Comparison of ENCODE assay signal across 8 mouse cellular contexts in the genomic region with DNA sequence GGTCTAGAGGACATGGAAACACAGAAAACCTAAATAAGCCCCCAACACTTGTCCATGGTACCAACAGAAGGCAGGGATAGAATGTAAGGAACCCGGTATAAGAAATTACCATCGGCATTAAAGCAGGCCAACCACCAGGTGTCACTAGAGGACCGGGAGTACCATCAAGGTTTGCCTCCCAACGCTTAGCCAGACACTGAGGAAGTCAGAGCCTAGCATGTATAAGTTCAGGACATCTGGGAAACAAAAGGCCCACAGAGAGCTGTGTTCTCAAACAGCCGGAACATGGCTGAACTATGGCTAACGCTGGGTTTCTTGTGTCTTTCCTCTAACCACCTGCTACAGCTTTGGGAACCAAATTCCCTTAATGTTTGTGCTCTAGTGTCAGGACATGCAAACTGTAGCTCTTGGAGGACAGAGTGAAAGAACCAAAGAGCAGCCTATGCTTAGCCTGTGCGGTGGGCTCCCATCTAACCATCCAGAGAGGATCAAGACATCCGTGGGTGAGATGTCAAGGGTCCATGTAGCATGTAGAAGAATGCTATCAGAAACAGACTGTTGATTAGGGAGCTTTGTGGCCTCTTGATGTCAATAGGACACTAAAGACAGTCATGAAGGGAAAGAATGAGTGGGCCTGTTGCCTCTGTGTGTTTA. TPM values are rescaled to one million over a fixed set of nuclear protein-coding genes. Genes with fewer than 3 reads are reported as not detected.
A peak's percentile ranks its signal among the peaks of the same experiment; 100 is the strongest.
DNase-seq lines count a peak whose midpoint lies in the region; ATAC-seq and TF ChIP-seq lines count a peak whose summit lies in the region.

No protein-coding gene starts in this region.

- peak; percentile 87 for TF ChIP-seq CTCF in cerebellum, adult 2 months (IDR thresholded peaks at IDR 0.05; ENCODE audit: borderline replicate concordance, insufficient read depth, low read depth, low read length)
- TF ChIP-seq CTCF in left cerebral cortex, adult 2 months (IDR thresholded peaks at IDR 0.05), result peak; percentile 82

- no peak for DNase-seq in cerebellum, adult 11-12 months
- DNase-seq in cerebellum, adult 2 months, result peak; percentile 39 to 58
- DNase-seq in forelimb bud, embryonic 11.5 days (ENCODE audit: low read depth, low spot score), result peak; percentile 85
- DNase-seq in left cerebral cortex, adult 2 months (ENCODE audit: extremely low spot score in 1 of 2, low spot score in 2 of 2), result peak; percentile 63 to 74
- peak; percentile 74 for DNase-seq in midbrain, embryonic 10.5 days (ENCODE audit: low spot score)
- DNase-seq in skeletal muscle tissue, adult 2 months (ENCODE audit: low read depth, low spot score), result peak; percentile 63

- 21% methylated on average over 8 of the region's 8 CpGs for WGBS in cerebellum, adult 2 months
- WGBS in hindbrain, embryonic 16.5 days, result 20% methylated on average over 8 of the region's 8 CpGs
- WGBS in midbrain, embryonic 10.5 days, result 29% methylated on average over 8 of the region's 8 CpGs

- no peak overlapping the region for H3K9ac ChIP-seq in hindbrain, embryonic 16.5 days (ENCODE audit: low read depth, low read length)

- no peaks in the 10 kb centered on the region for H3K4me1 ChIP-seq in cerebellum, adult 2 months (ENCODE audit: control insufficient read depth, insufficient read depth, low read length)
- no peaks in the 10 kb centered on the region for H3K4me1 ChIP-seq in hindbrain, embryonic 16.5 days (ENCODE audit: control insufficient read depth, insufficient read depth, low read depth, low read length)
- peaks cover 11% of the 10 kb centered on the region for H3K4me1 ChIP-seq in midbrain, embryonic 10.5 days

- TF ChIP-seq POLR2A in cerebellum, adult 2 months (IDR thresholded peaks at IDR 0.05; ENCODE audit: borderline replicate concordance, insufficient read depth, low read length), result no peak

- no peaks in the 10 kb centered on the region for H3K27me3 ChIP-seq in cerebellum, adult 2 months (ENCODE audit: control insufficient read depth, insufficient read depth, low read length)
- no peaks in the 10 kb centered on the region for H3K27me3 ChIP-seq in hindbrain, embryonic 16.5 days (replicated peaks; ENCODE audit: control insufficient read depth, insufficient read depth, low read length)
- peaks cover 33% of the 10 kb centered on the region for H3K27me3 ChIP-seq in midbrain, embryonic 10.5 days (ENCODE audit: low read depth, poor library complexity, severe bottlenecking)

- H3K27ac ChIP-seq in cerebellum, adult 2 months (ENCODE audit: insufficient read depth, low read length), result no peak overlapping the region
- no peak overlapping the region for H3K27ac ChIP-seq in hindbrain, embryonic 16.5 days (ENCODE audit: low read depth, low read length)
- H3K27ac ChIP-seq in left cerebral cortex, adult 2 months, result no peak overlapping the region
- 0 out of 2 replicates have a peak overlapping the region, but pooled peaks have one; percentile 17 for H3K27ac ChIP-seq in midbrain, embryonic 10.5 days (replicated peaks)

- ATAC-seq in cerebellum, adult (ENCODE audit: insufficient number of reproducible peaks, low FRiP score, low TSS enrichment), result peak; percentile 56; the same call in 1 of the 2 replicates
- peak; percentile 60 for ATAC-seq in hindbrain, embryonic 16.5 days

- H3K36me3 ChIP-seq in hindbrain, embryonic 16.5 days (ENCODE audit: control insufficient read depth, insufficient read depth, low read length), result no peaks in the 10 kb centered on the region
- peaks cover 3% of the 10 kb centered on the region; the same call in 1 of the 2 replicates for H3K36me3 ChIP-seq in midbrain, embryonic 10.5 days

- intact Hi-C loops in left cerebral cortex, adult 2 months (cut with DNase I), result loop anchor here (1.0 to 10.0 kb wide), 5 partner anchors 30 to 633 kb away; no protein-coding TSS in a partner anchor

- H3K9me3 ChIP-seq in hindbrain, embryonic 16.5 days (ENCODE audit: control insufficient read depth, low read length), result no peaks in the 10 kb centered on the region
- H3K9me3 ChIP-seq in midbrain, embryonic 10.5 days (replicated peaks), result no peaks in the 10 kb centered on the region

- no peak overlapping the region for H3K4me3 ChIP-seq in cerebellum, adult 2 months (replicated peaks; ENCODE audit: insufficient read depth, low read depth, low read length)
- H3K4me3 ChIP-seq in hindbrain, embryonic 16.5 days (ENCODE audit: low read length), result no peak overlapping the region
- no peak overlapping the region for H3K4me3 ChIP-seq in left cerebral cortex, adult 2 months
- no peak overlapping the region for H3K4me3 ChIP-seq in midbrain, embryonic 10.5 days

- no peak overlapping the region for H3K4me2 ChIP-seq in hindbrain, embryonic 16.5 days (ENCODE audit: low read length)

RNA-seq across cellular contexts. Expression of a gene that starts 13.6 kb away (rescaled TPM):
- 2.8 and 2.9 TPM in 2 replicates for polyA plus RNA-seq in cerebellum, adult 2 months (2012; rRNA removed)
- 0.78 and 1.5 TPM in 2 replicates for polyA plus RNA-seq in hindbrain, embryonic 16.5 days (2015; fragmentation: Nextera tagmentation; extraction: Ambion mirVana)
- total RNA-seq in left cerebral cortex, adult 2 months (2021), result 1 to 10 TPM; 1.1 to 1.3 TPM
- 16.4 and 20.2 TPM in 2 replicates for polyA plus RNA-seq in midbrain, embryonic 10.5 days (2016; fragmentation: Nextera tagmentation; extraction: Ambion mirVana)

RNA-seq across cellular contexts. Expression of a gene that starts 41.1 kb away (rescaled TPM):
- polyA plus RNA-seq in cerebellum, adult 2 months (2012; rRNA removed), result 8.1 and 9.2 TPM in 2 replicates
- polyA plus RNA-seq in hindbrain, embryonic 16.5 days (2015; fragmentation: Nextera tagmentation; extraction: Ambion mirVana), result 15.0 and 19.4 TPM in 2 replicates
- 10 to 100 TPM; 15.9 TPM for total RNA-seq in left cerebral cortex, adult 2 months (2021)
- polyA plus RNA-seq in midbrain, embryonic 10.5 days (2016; fragmentation: Nextera tagmentation; extraction: Ambion mirVana), result 5.8 and 5.9 TPM in 2 replicates
